Mouse (Mus musculus) CH12.LX (cell line): ENCODE results near the gene Cfi. TPM values are rescaled to one million over a fixed set of nuclear protein-coding genes. Genes with fewer than 3 reads are reported as not detected.
A peak's percentile ranks its signal among the peaks of the same experiment; 100 is the strongest.

Source experiments
- DNase-seq: peaks from one replicate; pipeline ENCODE4 v3.0.0-alpha.2; 2013; ENCODE audit errors: extremely low read depth
- H3K27ac ChIP-seq: 2 replicates; pipeline ENCODE4 v1.5.1; 2012; ENCODE audit warnings: low read depth, mild to moderate bottlenecking, control low read depth, moderate library complexity; ENCODE audit not compliant: insufficient read depth
- H3K27me3 ChIP-seq: replicated peaks from 2 replicates; pipeline ENCODE3; 2012; ENCODE audit warnings: inconsistent platforms
- H3K36me3 ChIP-seq, 2 experiments: replicated peaks in 1 of 2; 2 replicates each; pipeline versions ENCODE3 to v1.6.1; 2012; ENCODE audit warnings: inconsistent platforms in 1 of 2, low read length in 1 of 2, mild to moderate bottlenecking in 1 of 2, mixed read lengths in 1 of 2, moderate library complexity in 1 of 2; ENCODE audit not compliant: control insufficient read depth in 1 of 2, insufficient read depth in 1 of 2
- H3K4me1 ChIP-seq, 2 experiments: 2 replicates each; pipeline ENCODE4 v1.6.1; 2012; ENCODE audit warnings: inconsistent platforms in 1 of 2, moderate library complexity in 1 of 2; ENCODE audit not compliant: insufficient read depth in 2 of 2, control insufficient read depth in 1 of 2
- H3K4me2 ChIP-seq: 2 replicates; pipeline ENCODE4 v1.6.1; 2012; ENCODE audit warnings: low read depth, mild to moderate bottlenecking, control low read depth; ENCODE audit not compliant: poor library complexity, insufficient read depth, severe bottlenecking
- H3K4me3 ChIP-seq, 3 experiments: fragments of 150-350 bp in 1 of 3; sonication (generic) in 1 of 3; replicated peaks in 1 of 3; 2 replicates each; pipeline versions ENCODE3 to v1.5.1; 2011 to 2012; ENCODE audit warnings: low read depth in 2 of 3, low read length in 2 of 3, mild to moderate bottlenecking in 2 of 3, moderate library complexity in 2 of 3, control low read depth in 1 of 3, improper control_type of control experiment in 1 of 3, inconsistent platforms in 1 of 3, mixed read lengths in 1 of 3; ENCODE audit not compliant: poor library complexity in 1 of 3
- H3K79me2 ChIP-seq: replicated peaks from 2 replicates; pipeline ENCODE4 v1.6.1; 2012; ENCODE audit warnings: mild to moderate bottlenecking, moderate library complexity; ENCODE audit not compliant: control insufficient read depth, poor library complexity, insufficient read depth, severe bottlenecking; ENCODE audit errors: extremely low read depth
- H3K9ac ChIP-seq: 2 replicates; pipeline ENCODE4 v1.6.1; 2012; ENCODE audit warnings: low read depth, mild to moderate bottlenecking, control low read depth, moderate library complexity; ENCODE audit not compliant: insufficient read depth
- H3K9me3 ChIP-seq: replicated peaks from 2 replicates; pipeline ENCODE3; 2012; ENCODE audit warnings: low read length, inconsistent platforms, mixed read lengths
- CTCF ChIP-seq, 2 experiments: IDR thresholded peaks in 1 of 2; conservative IDR thresholded peaks in 1 of 2; 2 replicates each; pipeline ENCODE4 v1.5.1; 2011 to 2012; ENCODE audit warnings: low read depth in 2 of 2, low read length in 2 of 2, improper control_type of control experiment in 1 of 2, inconsistent platforms in 1 of 2, mild to moderate bottlenecking in 1 of 2, moderate library complexity in 1 of 2
- HCFC1 ChIP-seq: IDR thresholded peaks from 2 replicates; pipeline ENCODE4 v1.6.1; 2012; ENCODE audit warnings: low read depth, mild to moderate bottlenecking, inconsistent platforms, low read length, improper control_type of control experiment
- IRF4 ChIP-seq: IDR thresholded peaks from 2 replicates; pipeline ENCODE4 v1.6.1; 2014; ENCODE audit warnings: low read depth, mild to moderate bottlenecking, inconsistent platforms, low read length, improper control_type of control experiment
- KAT2A ChIP-seq: IDR thresholded peaks from 2 replicates; pipeline ENCODE4 v1.6.1; 2012; ENCODE audit warnings: low read length, improper control_type of control experiment, inconsistent platforms; ENCODE audit not compliant: insufficient replicate concordance
- MAX ChIP-seq: IDR thresholded peaks from 2 replicates; pipeline ENCODE4 v1.6.1; 2011; ENCODE audit warnings: low read length, improper control_type of control experiment
- MXI1 ChIP-seq: IDR thresholded peaks from 2 replicates; pipeline ENCODE4 v1.6.1; 2011; ENCODE audit warnings: mild to moderate bottlenecking, low read depth, low read length, improper control_type of control experiment
- NRF1 ChIP-seq: IDR thresholded peaks from 2 replicates; pipeline ENCODE4 v1.6.1; 2014; ENCODE audit warnings: low read depth, mild to moderate bottlenecking, inconsistent platforms, low read length, improper control_type of control experiment, moderate library complexity
- PAX5 ChIP-seq: IDR thresholded peaks from 2 replicates; pipeline ENCODE4 v1.6.1; 2012; ENCODE audit warnings: low read length, inconsistent platforms, mixed read lengths
- POLR2AphosphoS2 ChIP-seq: IDR thresholded peaks from 2 replicates; pipeline ENCODE4 v1.6.1; 2011; ENCODE audit warnings: low read depth, low read length, improper control_type of control experiment
- RAD21 ChIP-seq: IDR thresholded peaks from 2 replicates; pipeline ENCODE4 v1.6.1; 2011; ENCODE audit warnings: low read depth, mild to moderate bottlenecking, low read length, improper control_type of control experiment, moderate library complexity
- SMC3 ChIP-seq: IDR thresholded peaks from 2 replicates; pipeline ENCODE4 v1.6.1; 2011; ENCODE audit warnings: low read depth, low read length, improper control_type of control experiment
- ZC3H11A ChIP-seq: IDR thresholded peaks from 2 replicates; pipeline ENCODE4 v1.6.1; 2012; ENCODE audit warnings: low read depth, mild to moderate bottlenecking, inconsistent platforms, low read length, improper control_type of control experiment
- ZKSCAN1 ChIP-seq: IDR thresholded peaks from 2 replicates; pipeline ENCODE4 v1.6.1; 2012; ENCODE audit warnings: low read depth, inconsistent platforms, low read length, improper control_type of control experiment, borderline replicate concordance
- ZMIZ1 ChIP-seq: IDR thresholded peaks from 2 replicates; pipeline ENCODE4 v1.6.1; 2012; ENCODE audit warnings: low read depth, mild to moderate bottlenecking, inconsistent platforms, low read length, improper control_type of control experiment
- dilution Hi-C: fragments of 300-500 bp; cut with MboI; formaldehyde crosslinking; loops from 2 replicates; pipeline ENCODE4 v1.14.3; 2020; ENCODE audit warnings: low sequenced_read_pairs; ENCODE audit not compliant: extremely low pct_unique_long_range_greater_than_20kb, extremely low pct_ligation_motif_present
- in situ Hi-C: fragments of 300-500 bp; cut with MboI; formaldehyde crosslinking; loops from 3 replicates; pipeline ENCODE4 v1.14.3; 2019; ENCODE audit warnings: low sequenced_read_pairs, low pct_ligation_motif_present, low pct_unique_long_range_greater_than_20kb, mixed read lengths
- polyA plus RNA-seq: library from polyadenylated mRNA; unstranded; fragments of >175 nt; gene quantifications from 2 replicates; pipeline ENCODE4 v1.2.1, GENCODE M21; 2012; ENCODE audit warnings: low read depth; ENCODE audit not compliant: insufficient read length
- total RNA-seq, 2 experiments: library from RNA; depleted of rRNA; stranded (reverse); fragments of 300-350 nt in 1 of 2; fragments of >200 nt in 1 of 2; gene quantifications; 2 replicates each; pipeline ENCODE4 v1.2.3; 2012 to 2014

The Cfi gene
- total and polyA plus RNA-seq, 3 experiments: 0.04 to 0.14 TPM; not detected in 1

GRCm38 (mm10) chr3:129863698-129864097, 28.0 kb downstream of the Cfi start:
- no peaks in the 10 kb centered on the region for H3K79me2 ChIP-seq
- H3K36me3 ChIP-seq: no peaks in the 10 kb centered on the region
- H3K4me1 ChIP-seq: no peaks in the 10 kb centered on the region; a peak in 1 of 4 replicates
- dilution Hi-C loops: no loop called here
- H3K4me3 ChIP-seq: no peak overlapping the region
- TF ChIP-seq HCFC1: no peak
- TF ChIP-seq PAX5: no peak
- no peak for TF ChIP-seq MXI1
- no peak for TF ChIP-seq ZMIZ1
- TF ChIP-seq ZC3H11A: peak; percentile 32; the same call in 1 of the 2 replicates
- peak; percentile 80 for TF ChIP-seq RAD21
- peak; percentile 35 to 82; a peak in 2 of 4 replicates for TF ChIP-seq CTCF (conservative IDR thresholded peaks at IDR 0.05 in 1 of 2, IDR thresholded peaks at IDR 0.05 in 1 of 2; ENCODE audit: low read depth in 2 of 2, low read length in 2 of 2)
- peak; percentile 83 for TF ChIP-seq SMC3
- TF ChIP-seq MAX: no peak
- no peak for TF ChIP-seq POLR2AphosphoS2
- TF ChIP-seq IRF4: no peak
- TF ChIP-seq ZKSCAN1: no peak
- H3K27me3 ChIP-seq: no peaks in the 10 kb centered on the region
- DNase-seq: peak; percentile 54
- no peak overlapping the region for H3K9ac ChIP-seq
- peaks cover 6% of the 10 kb centered on the region for H3K9me3 ChIP-seq
- H3K4me2 ChIP-seq: no peak overlapping the region
- in situ Hi-C loops: no loop called here
- H3K27ac ChIP-seq: no peak overlapping the region

GRCm38 (mm10) chr3:129877327-129877726, 41.6 kb downstream of the Cfi start:
- Histone ChIP-seq H3K9ac (no peak overlapping the region), H3K9me3 (no peaks in the 10 kb centered on the region), H3K4me2 (0 out of 2 replicates have a peak overlapping the region, but pooled peaks have one; percentile 6), H3K27me3 (no peaks in the 10 kb centered on the region), H3K4me1 (peaks cover 19 to 41% of the 10 kb centered on the region in 2 experiments; a peak in 3 of 4 replicates), H3K36me3 (peaks cover 0 to 4% of the 10 kb centered on the region in 2 experiments), H3K4me3 (no peak overlapping the region), H3K27ac (no peak overlapping the region), H3K79me2 (peaks cover 7% of the 10 kb centered on the region; the same call in 1 of the 2 replicates)
- DNase-seq: no peak
- dilution Hi-C loops (no loop called here), in situ Hi-C loops (no loop called here)
- TF ChIP-seq RAD21 (no peak), ZKSCAN1 (no peak), NRF1 (no peak), KAT2A (no peak)
